Mouse (Mus musculus): ENCODE results near the gene Ezh2.

Ezh2 gene

GRCm38 (mm10) chr6:47535333-47535732 lies 59.8 kb downstream of the Ezh2 start:
- no peak for DNase-seq (ENCODE audit: low spot score)

- no peak for DNase-seq (ENCODE audit: low spot score)
These were observed 62.6 kb downstream of the Ezh2 start for GRCm38 (mm10) chr6:47532547-47532946.

DNA sequence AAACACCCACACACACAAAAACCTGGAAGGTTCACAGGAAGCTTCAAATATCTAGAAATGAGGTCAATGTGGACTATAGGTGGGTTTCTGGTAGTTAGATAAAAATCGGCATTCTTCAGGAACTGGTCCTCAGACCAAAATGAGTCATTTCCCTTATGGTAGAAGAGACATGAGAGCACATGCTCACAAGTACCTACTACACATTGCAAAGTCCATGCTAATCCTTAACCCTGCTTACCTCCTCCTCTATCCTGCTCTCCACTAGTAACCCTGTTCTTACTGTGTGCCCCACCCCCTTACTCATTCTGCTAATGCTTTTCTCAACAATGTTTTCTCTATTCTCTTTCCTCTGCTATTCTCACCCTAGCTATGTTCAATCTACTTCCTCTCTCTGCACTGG lies 67.5 kb downstream of the Ezh2 start:
- DNase-seq (ENCODE audit: low spot score), result no peak

GRCm38 (mm10) chr6:47527129-47527528 lies 68.0 kb downstream of the Ezh2 start:
- DNase-seq (ENCODE audit: low spot score), result no peak

GRCm38 (mm10) chr6:47526446-47526845 lies 68.7 kb downstream of the Ezh2 start:
- DNase-seq (ENCODE audit: low spot score), result no peak

DNA sequence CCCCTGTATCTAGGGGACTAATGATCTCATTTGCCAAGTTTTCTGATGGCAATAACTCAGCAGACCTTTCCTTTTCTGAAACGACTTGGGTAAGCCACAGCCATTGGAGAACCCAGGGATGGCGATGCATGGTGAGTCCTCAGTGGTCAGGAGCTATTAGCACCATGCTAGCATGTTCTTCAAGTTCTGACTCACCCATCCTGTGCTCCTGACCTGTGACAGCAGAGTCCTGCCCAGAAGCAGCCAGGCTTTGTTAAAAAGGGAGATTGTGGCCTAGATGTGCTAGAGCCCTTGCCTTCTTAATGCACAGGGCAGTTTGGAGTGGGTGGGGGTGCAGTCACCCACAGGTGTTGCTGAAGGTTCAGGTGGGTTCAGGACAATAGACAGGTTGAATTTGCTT lies 70.1 kb downstream of the Ezh2 start:
- no peak for DNase-seq (ENCODE audit: low spot score)

GRCm38 (mm10) chr6:47522431-47522830 lies 72.7 kb downstream of the Ezh2 start:
- DNase-seq (ENCODE audit: low spot score), result no peak

DNA sequence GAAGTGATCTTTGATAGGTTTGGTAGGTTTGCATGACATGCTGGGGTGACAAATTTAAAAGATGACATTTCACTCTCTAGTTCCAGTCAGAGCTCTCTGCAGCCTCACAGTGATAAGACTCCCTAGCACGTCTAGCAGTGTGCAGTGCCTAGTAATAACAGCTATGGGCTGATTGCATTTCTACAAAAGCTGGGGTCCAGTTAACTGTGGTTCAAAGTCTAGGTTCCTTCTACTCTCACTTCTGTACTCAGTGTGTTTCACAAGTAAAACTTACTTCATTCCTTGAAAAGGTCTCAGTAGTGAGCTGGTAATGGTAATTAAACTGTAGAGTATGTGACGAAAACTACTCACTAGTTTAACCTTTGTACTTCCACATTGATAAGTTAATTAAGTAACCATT lies 75.1 kb downstream of the Ezh2 start:
- DNase-seq (ENCODE audit: low spot score), result no peak

DNA sequence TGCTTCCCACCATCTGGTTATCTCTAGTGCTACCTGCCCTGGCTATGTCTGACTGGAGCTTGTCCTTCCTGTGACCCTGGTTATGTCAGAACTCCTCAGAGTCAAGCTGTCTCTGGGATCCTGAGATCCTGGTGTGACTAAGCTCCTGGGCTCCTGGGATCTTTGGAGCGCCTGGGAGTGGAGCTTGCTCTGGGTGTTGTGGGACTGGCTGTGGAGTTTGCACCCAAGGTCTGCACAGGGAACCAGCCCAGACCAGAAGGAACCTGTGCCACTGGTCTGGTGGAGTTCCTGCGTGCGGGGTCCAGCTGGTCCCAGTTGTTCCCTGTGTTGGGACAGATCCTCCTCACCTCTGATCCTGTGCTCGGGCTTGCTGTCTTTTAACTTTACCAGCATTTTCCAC lies 100.6 kb downstream of the Ezh2 start:
- DNase-seq (ENCODE audit: low spot score), result no peak

DNA sequence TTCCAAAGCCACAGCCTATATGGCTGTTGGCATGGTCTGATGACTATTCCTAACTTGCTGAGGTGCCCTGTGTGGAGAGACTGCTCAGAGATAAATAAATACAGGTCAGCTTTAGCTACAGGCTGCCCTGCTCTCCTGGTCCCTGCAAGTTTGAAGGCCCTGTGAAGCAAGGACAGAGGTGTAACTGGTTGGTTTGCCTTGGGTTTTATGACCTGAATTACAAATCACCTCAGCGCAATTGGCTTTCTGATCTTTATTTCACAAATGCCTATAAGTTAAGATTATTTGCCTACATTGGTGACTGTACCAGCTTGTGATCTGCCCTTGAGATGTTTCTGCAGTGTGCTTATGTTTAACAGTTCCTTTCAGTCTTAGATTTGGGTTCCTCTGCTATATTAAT lies 113.1 kb downstream of the Ezh2 start:
- no peak for DNase-seq (ENCODE audit: low spot score)

Data from urinary bladder, postnatal 10 days (tissue).